Mouse (Mus musculus) hindbrain, postnatal 0 days (tissue): Measurements from ENCODE around the gene Traf3ip1. TPM values are rescaled to one million over a fixed set of nuclear protein-coding genes. Genes with fewer than 3 reads are reported as not detected.
A peak's percentile ranks its signal among the peaks of the same experiment; 100 is the strongest.

Experiments
- ATAC-seq: fragments of 200-750 bp; cut with Nextera tagmentation; 2 replicates; pipeline ENCODE4 v1.8.0; 2017; ENCODE audit warnings: mild to moderate bottlenecking, moderate TSS enrichment, moderate library complexity
- DNase-seq: peaks from one replicate; pipeline ENCODE4 v3.0.0-alpha.2; 2015; ENCODE audit warnings: low spot score
- H3K27ac ChIP-seq: fragments of 300-500 bp; sonication (generic); 2 replicates; pipeline ENCODE4 v1.5.1; 2014; ENCODE audit warnings: mild to moderate bottlenecking
- H3K27me3 ChIP-seq: fragments of 300-500 bp; sonication (generic); 2 replicates; pipeline ENCODE4 v1.6.1; 2014; ENCODE audit warnings: low read length, mixed read lengths; ENCODE audit not compliant: insufficient read depth
- H3K36me3 ChIP-seq: fragments of 300-500 bp; sonication (generic); 2 replicates; pipeline ENCODE4 v1.6.1; 2014; ENCODE audit warnings: low read length, mixed read lengths; ENCODE audit not compliant: insufficient read depth
- H3K4me1 ChIP-seq: fragments of 300-500 bp; sonication (generic); 2 replicates; pipeline ENCODE4 v1.6.1; 2014; ENCODE audit warnings: antibody characterized with exemption, low read length, mixed read lengths; ENCODE audit not compliant: insufficient read depth
- H3K4me2 ChIP-seq: fragments of 300-500 bp; sonication (generic); 2 replicates; pipeline ENCODE4 v1.6.1; 2014; ENCODE audit warnings: low read depth, mild to moderate bottlenecking, low read length, moderate library complexity, mixed read lengths
- H3K4me3 ChIP-seq: fragments of 300-500 bp; sonication (generic); 2 replicates; pipeline ENCODE4 v1.5.1; 2014; ENCODE audit warnings: low read length
- H3K9ac ChIP-seq: fragments of 300-500 bp; sonication (generic); replicated peaks from 2 replicates; pipeline ENCODE4 v1.6.1; 2014; ENCODE audit warnings: mild to moderate bottlenecking, low read length, moderate library complexity, mixed read lengths
- H3K9me3 ChIP-seq: fragments of 300-500 bp; sonication (generic); 2 replicates; pipeline ENCODE4 v1.6.1; 2016; ENCODE audit warnings: low read length, mixed read lengths
- CTCF ChIP-seq: IDR thresholded peaks from 2 replicates; pipeline ENCODE4 v1.5.1; 2016; ENCODE audit warnings: antibody characterized with exemption, control low read depth, low read depth
- WGBS: fragments of 180-500 bp; shearing (Covaris S2); extraction: QIAGEN DNeasy Blood & Tissue Kit; methylation state at CpG from one replicate; pipeline ENCODE4 v1.1.7; 2014; 5-methylcytosine and 5-hydroxymethylcytosine counted together
- polyA plus RNA-seq: library from polyadenylated mRNA; unstranded; fragments of >200 nt; fragmentation: Nextera tagmentation; extraction: Ambion mirVana; gene quantifications from 2 replicates; pipeline ENCODE4 v1.2.1, GENCODE M21; 2015
- total RNA-seq: library from RNA; depleted of rRNA; stranded (reverse); fragments of >200 nt; gene quantifications from 2 replicates; pipeline ENCODE4 v1.2.3, GENCODE M21; 2014

The Traf3ip1 gene
- total and polyA plus RNA-seq, 2 experiments from 2014 or later, result 7.4 to 11.7 TPM

DNA sequence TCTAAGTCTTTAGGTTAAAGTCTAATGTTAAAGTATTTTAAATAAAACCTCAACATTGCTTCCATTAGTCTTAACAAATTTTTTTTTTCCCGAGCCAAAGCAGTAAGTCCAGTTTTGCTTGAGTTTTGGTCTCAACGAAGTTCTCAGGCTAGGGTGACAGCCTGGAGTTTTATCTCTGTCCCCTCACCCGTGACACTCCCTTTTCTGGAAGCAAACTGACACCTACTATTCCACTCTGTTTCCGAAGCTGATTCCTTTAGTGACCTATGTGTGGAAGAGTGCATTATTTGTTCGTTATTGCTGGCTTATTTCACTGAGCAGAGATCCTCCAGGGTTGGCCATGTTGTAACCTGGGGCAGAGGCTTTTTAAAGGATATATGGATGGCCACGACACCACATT is 44.8 kb downstream of the Traf3ip1 start:
- Histone ChIP-seq H3K27me3 (no peaks in the 10 kb centered on the region), H3K4me1 (peaks cover 13% of the 10 kb centered on the region), H3K4me3 (peak overlapping the region; percentile 94), H3K27ac (no peak overlapping the region), H3K4me2 (peak overlapping the region; percentile 98), H3K9ac (no peak overlapping the region; the same call in 1 of the 2 replicates), H3K9me3 (no peaks in the 10 kb centered on the region), H3K36me3 (no peaks in the 10 kb centered on the region)
- WGBS, result 36% methylated on average over 6 of the region's 6 CpGs
- no peak for ATAC-seq
- no peak for DNase-seq
- TF ChIP-seq CTCF, result no peak

DNA sequence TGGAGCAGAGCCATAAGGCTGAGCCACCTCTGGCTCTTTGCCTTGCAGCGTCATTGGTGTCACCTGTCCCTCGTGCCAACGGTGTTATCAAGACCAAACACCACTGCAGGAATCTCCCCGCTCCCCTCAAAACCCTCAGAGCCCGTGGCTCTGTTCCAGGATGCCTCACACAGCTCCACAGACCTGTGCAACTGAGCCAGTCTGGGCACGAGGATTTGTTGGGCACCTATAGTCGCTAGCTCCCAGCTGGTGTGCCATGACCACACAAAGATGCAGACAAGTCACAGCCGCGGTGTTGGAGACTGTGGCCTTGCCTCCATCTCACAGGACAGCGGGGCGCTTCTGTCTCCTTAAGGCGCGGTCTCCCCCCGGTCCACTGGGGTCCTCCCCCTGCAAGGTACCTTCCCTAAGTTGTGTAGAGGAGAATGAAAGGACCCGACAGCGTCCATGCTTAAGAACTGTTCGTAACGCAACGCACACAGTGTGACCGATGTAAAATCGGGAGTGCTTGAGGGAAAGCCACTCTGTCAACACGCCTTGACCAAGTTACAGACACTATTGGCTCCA is 45.3 kb downstream of the Traf3ip1 start:
- Histone ChIP-seq H3K9ac (peak overlapping the region; percentile 78), H3K4me2 (peak overlapping the region; percentile 98), H3K27ac (peak overlapping the region; percentile 58; the same call in 1 of the 2 replicates), H3K4me3 (peak overlapping the region; percentile 94), H3K4me1 (peaks cover 13% of the 10 kb centered on the region), H3K27me3 (no peaks in the 10 kb centered on the region), H3K9me3 (no peaks in the 10 kb centered on the region), H3K36me3 (peaks cover 1% of the 10 kb centered on the region; the same call in 1 of the 2 replicates)
- TF ChIP-seq CTCF, result no peak
- 1% methylated on average over 22 of the region's 22 CpGs for WGBS
- DNase-seq, result peak; percentile 25
- ATAC-seq, result no peak; the same call in none of the 2 replicates

DNA sequence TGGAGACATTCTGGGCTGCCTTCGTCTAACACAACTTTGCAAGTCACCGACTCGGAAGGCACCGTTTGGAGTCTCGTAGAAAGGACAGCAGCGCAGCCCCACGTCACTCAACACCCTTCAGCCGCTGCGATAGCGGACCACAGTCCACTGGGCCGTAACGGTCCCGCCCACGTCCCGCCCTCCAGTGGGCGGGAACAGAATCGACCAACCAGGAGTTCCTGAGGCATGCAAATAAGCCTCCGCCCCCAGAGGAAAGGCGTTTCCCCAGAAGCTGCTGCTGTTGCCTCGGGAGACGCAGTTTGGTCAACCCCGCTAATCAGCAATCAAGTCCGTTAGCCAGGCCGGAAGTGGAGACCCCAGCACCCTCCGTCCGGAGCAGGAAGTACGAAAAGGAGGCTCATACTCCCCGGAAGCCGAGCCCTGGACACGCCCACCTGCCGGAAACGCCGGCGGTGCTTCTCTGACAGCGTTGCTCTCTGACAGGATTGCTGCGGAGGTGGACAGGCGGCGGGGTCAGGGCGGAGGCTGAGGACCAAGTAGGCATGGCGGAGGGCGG is 45.9 kb downstream of the Traf3ip1 start, which contains the start of gene Asb1:
Gene Asb1 (plus strand): TSS at position 274 of the 556 bp plus-strand sequence.
- ATAC-seq (peak; percentile 98), DNase-seq (peak; percentile 98)
- H3K36me3 ChIP-seq, result peaks cover 7% of the 10 kb centered on the region; the same call in 1 of the 2 replicates
- TF ChIP-seq CTCF, result peak; percentile 44
- peak within 1 kb of the TSS; percentile 58; the same call in 1 of the 2 replicates for H3K27ac ChIP-seq
- H3K4me2 ChIP-seq, result peak within 1 kb of the TSS; percentile 98
- peak within 1 kb of the TSS; percentile 78 for H3K9ac ChIP-seq
- peak within 1 kb of the TSS; percentile 94 for H3K4me3 ChIP-seq
- peaks cover 13% of the 10 kb centered on the region for H3K4me1 ChIP-seq
- H3K9me3 ChIP-seq, result no peaks in the 10 kb centered on the region
- no peaks in the 10 kb centered on the region for H3K27me3 ChIP-seq
- under 1% methylated on average over 40 of the region's 41 CpGs for WGBS

- Histone ChIP-seq H3K9me3 (no peaks in the 10 kb centered on the region), H3K36me3 (peaks cover 10% of the 10 kb centered on the region; the same call in 1 of the 2 replicates), H3K4me2 (peak overlapping the region; percentile 98), H3K4me1 (peaks cover 13% of the 10 kb centered on the region), H3K27me3 (no peaks in the 10 kb centered on the region), H3K4me3 (peak overlapping the region; percentile 94), H3K27ac (peak overlapping the region; percentile 58; the same call in 1 of the 2 replicates), H3K9ac (peak overlapping the region; percentile 78)
- no peak for ATAC-seq
- no peak for TF ChIP-seq CTCF
- WGBS, result 9% methylated on average over 15 of the region's 15 CpGs
- no peak for DNase-seq
These were observed 46.7 kb downstream of the Traf3ip1 start for GRCm38 (mm10) chr1:91541042-91541592.

GRCm38 (mm10) chr1:91543974-91544373 is 49.5 kb downstream of the Traf3ip1 start:
- Histone ChIP-seq H3K4me1 (peaks cover 13% of the 10 kb centered on the region), H3K4me3 (no peak overlapping the region), H3K27me3 (no peaks in the 10 kb centered on the region), H3K36me3 (peaks cover 21% of the 10 kb centered on the region), H3K27ac (no peak overlapping the region), H3K4me2 (no peak overlapping the region), H3K9ac (no peak overlapping the region), H3K9me3 (no peaks in the 10 kb centered on the region)
- DNase-seq (no peak), ATAC-seq (no peak)
- 91% methylated on average over 4 of the region's 4 CpGs for WGBS
- TF ChIP-seq CTCF, result no peak

GRCm38 (mm10) chr1:91545226-91545625 is 50.8 kb downstream of the Traf3ip1 start:
- no peak for TF ChIP-seq CTCF
- H3K9ac ChIP-seq, result no peak overlapping the region
- H3K4me2 ChIP-seq, result no peak overlapping the region
- H3K4me3 ChIP-seq, result no peak overlapping the region
- no peak for ATAC-seq
- peaks cover 6% of the 10 kb centered on the region; the same call in 1 of the 2 replicates for H3K4me1 ChIP-seq
- H3K36me3 ChIP-seq, result peaks cover 21% of the 10 kb centered on the region
- 88% methylated on average over 1 of the region's 1 CpGs for WGBS
- no peaks in the 10 kb centered on the region for H3K9me3 ChIP-seq
- no peaks in the 10 kb centered on the region for H3K27me3 ChIP-seq
- no peak overlapping the region for H3K27ac ChIP-seq
- no peak for DNase-seq

DNA sequence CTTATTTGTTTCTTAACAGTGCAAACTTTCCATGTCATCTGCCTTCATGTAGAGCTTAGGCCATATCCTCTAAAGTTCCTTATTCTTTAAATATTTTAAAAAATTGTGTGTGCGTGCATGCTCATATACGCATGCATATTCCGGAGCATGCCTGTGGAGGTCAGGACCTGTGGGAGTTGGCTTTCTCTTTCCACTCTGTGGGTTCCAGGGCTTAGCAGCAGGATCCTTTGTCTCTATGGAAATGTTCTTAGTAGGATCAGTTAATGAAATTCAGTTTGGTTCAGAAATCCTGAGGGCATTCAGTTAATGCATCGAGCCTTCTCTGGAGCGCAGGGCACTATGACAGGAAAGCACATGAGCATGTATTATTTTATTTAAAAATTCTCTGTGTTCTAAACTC is 53.1 kb downstream of the Traf3ip1 start:
- ATAC-seq (no peak), DNase-seq (no peak)
- H3K27me3 ChIP-seq, result no peaks in the 10 kb centered on the region
- no peak overlapping the region for H3K27ac ChIP-seq
- no peaks in the 10 kb centered on the region for H3K9me3 ChIP-seq
- H3K4me3 ChIP-seq, result no peak overlapping the region
- no peaks in the 10 kb centered on the region for H3K4me1 ChIP-seq
- H3K9ac ChIP-seq, result no peak overlapping the region
- H3K36me3 ChIP-seq, result peaks cover 24% of the 10 kb centered on the region
- WGBS, result 29% methylated on average over 5 of the region's 5 CpGs
- no peak for TF ChIP-seq CTCF
- no peak overlapping the region for H3K4me2 ChIP-seq
